Mouse (Mus musculus) midbrain, embryonic 13.5 days (tissue): ENCODE measurements at regions not wholly inside any gene's neighbourhood (a gene's known extent, or its start where the extent isn't known, plus 50 kb on each side); places are given as distances from the start of the nearest gene placed in this dataset.

Experiments used
- ATAC-seq: fragments of 200-750 bp; cut with Nextera tagmentation; 2 replicates; pipeline ENCODE4 v1.8.0; 2017; ENCODE audit warnings: mild to moderate bottlenecking, moderate TSS enrichment, moderate library complexity
- H3K27ac ChIP-seq: fragments of 300-500 bp; sonication (generic); 2 replicates; pipeline ENCODE4 v1.5.1; 2015; ENCODE audit warnings: inconsistent platforms, mild to moderate bottlenecking, moderate library complexity
- H3K27me3 ChIP-seq: fragments of 300-500 bp; sonication (generic); 2 replicates; pipeline ENCODE4 v1.6.1; 2015; ENCODE audit warnings: mild to moderate bottlenecking, inconsistent platforms
- H3K36me3 ChIP-seq: fragments of 300-500 bp; sonication (generic); 2 replicates; pipeline ENCODE4 v1.6.1; 2015; ENCODE audit warnings: mild to moderate bottlenecking, inconsistent platforms
- H3K4me1 ChIP-seq: fragments of 300-500 bp; sonication (generic); replicated peaks from 2 replicates; pipeline ENCODE4 v1.6.1; 2015; ENCODE audit warnings: inconsistent platforms
- H3K4me2 ChIP-seq: fragments of 300-500 bp; sonication (generic); replicated peaks from 2 replicates; pipeline ENCODE4 v1.6.1; 2015; ENCODE audit warnings: moderate library complexity, mild to moderate bottlenecking, inconsistent platforms
- H3K4me3 ChIP-seq: fragments of 300-500 bp; sonication (generic); replicated peaks from 2 replicates; pipeline ENCODE4 v1.5.1; 2015; ENCODE audit warnings: mild to moderate bottlenecking, inconsistent platforms
- H3K9ac ChIP-seq: fragments of 300-500 bp; sonication (generic); replicated peaks from 2 replicates; pipeline ENCODE4 v1.6.1; 2015; ENCODE audit warnings: mild to moderate bottlenecking, inconsistent platforms
- H3K9me3 ChIP-seq: fragments of 300-500 bp; sonication (generic); 2 replicates; pipeline ENCODE4 v1.6.1; 2016; ENCODE audit warnings: mild to moderate bottlenecking, inconsistent platforms
- WGBS: fragments of 180-500 bp; shearing (Covaris S2); methylation state at CpG from one replicate; pipeline ENCODE4 v1.1.7; 2015; 5-methylcytosine and 5-hydroxymethylcytosine counted together

DNA sequence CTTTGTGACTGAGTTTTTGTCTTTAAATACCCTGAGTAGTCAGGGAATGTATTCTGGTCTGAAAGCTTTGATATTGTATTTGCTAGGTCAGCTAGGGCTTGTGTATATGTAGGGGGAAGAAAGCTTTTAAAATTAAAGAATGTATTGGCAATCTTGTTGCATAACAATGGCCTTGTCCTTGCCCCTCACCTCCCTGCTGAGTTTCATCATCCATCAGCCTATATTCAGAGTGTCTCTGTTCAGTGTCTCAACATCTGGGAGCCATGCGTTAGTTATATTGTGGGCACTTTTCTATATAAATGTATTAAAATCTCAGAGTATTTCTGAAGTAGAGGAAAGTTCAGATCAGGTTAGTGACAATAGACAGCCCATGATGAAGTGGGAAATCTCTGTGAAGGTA is 76.0 kb upstream of the Inhba start:
- Histone ChIP-seq H3K4me1 (no peaks in the 10 kb centered on the region), H3K9me3 (0 out of 2 replicates have a peak, but pooled peaks cover 3% of the 10 kb centered on the region), H3K27me3 (no peaks in the 10 kb centered on the region), H3K9ac (no peak overlapping the region), H3K4me2 (no peak overlapping the region), H3K36me3 (no peaks in the 10 kb centered on the region), H3K27ac (no peak overlapping the region), H3K4me3 (no peak overlapping the region)
- 89% methylated on average over 1 of the region's 1 CpGs for WGBS
- no peak for ATAC-seq

DNA sequence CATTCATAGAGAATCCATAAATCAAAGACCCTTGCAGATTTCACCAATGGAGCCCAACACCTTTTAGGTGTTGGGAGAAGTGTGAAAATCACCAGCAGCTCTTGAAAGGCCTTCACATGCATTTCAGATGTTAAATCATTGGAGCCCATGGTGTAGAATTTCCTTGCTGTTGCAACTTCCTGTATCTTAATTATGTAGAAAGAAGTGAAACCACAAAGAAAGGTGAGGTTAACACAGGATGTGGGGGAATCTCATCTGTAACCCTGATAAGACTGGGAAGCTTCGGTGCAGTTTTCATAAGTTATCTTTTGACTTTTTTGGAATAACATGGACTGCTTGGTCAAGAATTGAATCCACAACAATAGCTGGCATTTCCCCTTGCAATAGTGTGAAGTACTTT is 75.5 kb upstream of the Inhba start:
- no peak overlapping the region for H3K9ac ChIP-seq
- H3K27ac ChIP-seq, result no peak overlapping the region
- ATAC-seq, result no peak
- no peak overlapping the region for H3K4me3 ChIP-seq
- no peak overlapping the region for H3K4me2 ChIP-seq
- H3K4me1 ChIP-seq, result no peaks in the 10 kb centered on the region
- 0 out of 2 replicates have a peak, but pooled peaks cover 3% of the 10 kb centered on the region for H3K9me3 ChIP-seq
- H3K27me3 ChIP-seq, result no peaks in the 10 kb centered on the region
- 93% methylated on average over 1 of the region's 1 CpGs for WGBS
- H3K36me3 ChIP-seq, result no peaks in the 10 kb centered on the region

DNA sequence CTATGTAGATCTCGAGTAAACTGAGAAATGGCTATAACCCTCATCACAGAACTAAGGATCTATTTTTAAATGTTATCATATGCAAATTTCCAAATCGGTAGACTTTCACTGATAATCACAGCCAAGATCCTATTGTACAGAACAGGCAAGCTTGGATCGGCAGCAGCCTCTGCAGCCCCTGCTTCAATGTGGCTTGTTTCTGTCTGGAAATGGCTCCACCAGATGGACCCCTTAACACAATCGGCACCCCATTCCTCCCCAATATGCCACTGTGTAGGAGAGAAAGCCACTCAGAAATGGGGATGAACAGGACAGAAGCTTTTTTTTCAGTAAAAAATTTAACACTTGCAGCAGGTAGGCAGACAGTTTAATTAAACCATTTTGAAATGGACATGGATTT is 61.5 kb upstream of the Inhba start:
- Histone ChIP-seq H3K4me1 (no peaks in the 10 kb centered on the region), H3K4me3 (no peak overlapping the region), H3K27me3 (no peaks in the 10 kb centered on the region), H3K4me2 (no peak overlapping the region), H3K27ac (no peak overlapping the region), H3K9me3 (no peaks in the 10 kb centered on the region), H3K36me3 (no peaks in the 10 kb centered on the region), H3K9ac (no peak overlapping the region)
- no peak for ATAC-seq
- 80% methylated on average over 4 of the region's 4 CpGs for WGBS

DNA sequence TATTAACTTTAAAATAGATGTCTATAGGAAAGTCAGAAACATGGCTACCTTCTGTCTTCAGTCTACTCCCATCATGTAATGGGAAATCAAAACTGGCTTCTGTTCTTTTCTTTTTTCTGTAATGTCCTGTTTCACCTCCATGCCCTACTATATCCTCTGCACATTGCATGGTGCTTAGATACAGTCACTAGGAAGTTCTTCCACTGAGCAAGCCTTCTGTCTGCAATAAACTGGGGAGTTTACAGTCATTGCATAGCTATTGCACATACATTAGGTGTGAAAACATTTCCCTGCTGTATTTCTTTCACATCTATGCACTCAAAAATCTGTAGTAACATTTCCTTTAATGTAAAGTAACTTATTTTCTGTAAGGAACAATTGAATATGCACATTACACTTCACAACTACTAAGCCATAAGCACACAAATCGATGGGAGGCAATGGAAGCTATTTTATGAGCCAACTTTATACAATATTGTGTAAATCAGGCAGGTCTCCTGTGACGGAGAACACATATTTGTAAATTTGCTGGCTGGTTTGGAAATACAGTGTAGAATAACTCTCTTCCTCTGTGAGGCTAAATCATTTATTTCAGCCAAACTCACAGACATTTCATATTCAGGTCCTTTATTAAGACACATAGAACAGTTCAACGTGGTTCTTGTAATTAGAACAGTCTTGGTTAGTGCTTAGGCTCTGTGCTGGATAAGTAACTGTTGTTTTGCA is 60.6 kb upstream of the Inhba start:
- H3K27me3 ChIP-seq, result no peaks in the 10 kb centered on the region
- no peak overlapping the region for H3K9ac ChIP-seq
- H3K27ac ChIP-seq, result no peak overlapping the region
- H3K4me2 ChIP-seq, result no peak overlapping the region
- no peaks in the 10 kb centered on the region for H3K4me1 ChIP-seq
- WGBS, result 88% methylated on average over 3 of the region's 3 CpGs
- no peaks in the 10 kb centered on the region for H3K36me3 ChIP-seq
- no peaks in the 10 kb centered on the region for H3K9me3 ChIP-seq
- ATAC-seq, result no peak
- H3K4me3 ChIP-seq, result no peak overlapping the region
